Comparison of ENCODE assay signal across 8 mouse cellular contexts in the genomic region with DNA sequence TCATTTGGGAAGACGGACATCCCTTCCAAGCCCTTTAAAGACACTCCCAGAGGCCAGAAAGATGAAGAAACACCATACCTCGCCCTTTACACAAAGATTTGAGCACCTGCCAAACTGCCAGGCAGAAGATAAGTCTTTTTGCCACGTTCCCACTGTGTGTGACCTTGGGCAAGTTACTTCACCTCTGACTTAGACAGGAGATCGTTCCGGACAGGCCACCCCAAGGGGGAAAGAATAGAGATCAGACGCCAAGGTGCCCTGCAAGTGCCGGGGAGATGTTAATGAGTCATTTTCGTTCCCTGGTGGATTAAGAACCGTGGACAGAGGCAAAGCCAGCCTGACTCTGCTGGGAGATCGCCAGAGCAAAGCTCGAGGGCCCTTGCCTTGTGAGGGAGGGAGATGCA. TPM values are rescaled to one million over a fixed set of nuclear protein-coding genes. Genes with fewer than 3 reads are reported as not detected.
A peak's percentile ranks its signal among the peaks of the same experiment; 100 is the strongest.
DNase-seq lines count a peak whose midpoint lies in the region; ATAC-seq lines count a peak whose summit lies in the region.

No protein-coding gene starts in this region.

- H3K4me1 ChIP-seq in heart, embryonic 11.5 days (ENCODE audit: control insufficient read depth, insufficient read depth, low read length): peaks cover 15% of the 10 kb centered on the region
- H3K4me1 ChIP-seq in kidney, embryonic 15.5 days: peaks cover 43% of the 10 kb centered on the region

- peak overlapping the region; percentile 75 for H3K4me3 ChIP-seq in heart, embryonic 11.5 days (ENCODE audit: low read depth, low read length)
- peak overlapping the region; percentile 77 for H3K4me3 ChIP-seq in kidney, embryonic 15.5 days (replicated peaks)

- peaks cover 12% of the 10 kb centered on the region for H3K36me3 ChIP-seq in heart, embryonic 11.5 days (ENCODE audit: control insufficient read depth, insufficient read depth, low read length)
- peaks cover 33% of the 10 kb centered on the region for H3K36me3 ChIP-seq in kidney, embryonic 15.5 days

- 0% methylated on average over 11 of the region's 11 CpGs for WGBS in heart, embryonic 11.5 days (ENCODE audit: insufficient replicate concordance)
- WGBS in kidney, embryonic 15.5 days: 2% methylated on average over 11 of the region's 11 CpGs

- H3K9me3 ChIP-seq in heart, embryonic 11.5 days (replicated peaks; ENCODE audit: control insufficient read depth, low read length): no peaks in the 10 kb centered on the region
- no peaks in the 10 kb centered on the region for H3K9me3 ChIP-seq in kidney, embryonic 15.5 days (replicated peaks)

- peaks cover 6% of the 10 kb centered on the region; the same call in 1 of the 2 replicates for H3K27me3 ChIP-seq in heart, embryonic 11.5 days (ENCODE audit: control insufficient read depth, insufficient read depth, low read length)
- H3K27me3 ChIP-seq in kidney, embryonic 15.5 days: peaks cover 16% of the 10 kb centered on the region; the same call in 1 of the 2 replicates

- ATAC-seq in heart, embryonic 11.5 days (replicated peaks; ENCODE audit: insufficient number of reproducible peaks, low FRiP score, low TSS enrichment): no peak
- no peak for ATAC-seq in kidney, embryonic 15.5 days (replicated peaks; ENCODE audit: low FRiP score)
- peak; percentile 23; the same call in 1 of the 2 replicates for ATAC-seq in megakaryocyte progenitor cell, adult 5-6 weeks (replicated peaks; ENCODE audit: poor library complexity)

- no peak overlapping the region for H3K9ac ChIP-seq in heart, embryonic 11.5 days (ENCODE audit: low read depth, low read length)
- no peak overlapping the region for H3K9ac ChIP-seq in kidney, embryonic 15.5 days

- H3K4me2 ChIP-seq in heart, embryonic 11.5 days: peak overlapping the region; percentile 94
- peak overlapping the region; percentile 97 for H3K4me2 ChIP-seq in kidney, embryonic 15.5 days

- H3K27ac ChIP-seq in heart, embryonic 11.5 days (ENCODE audit: low read depth, low read length): 0 out of 2 replicates have a peak overlapping the region, but pooled peaks have one; percentile 2
- no peak overlapping the region for H3K27ac ChIP-seq in kidney, embryonic 15.5 days

- peak; percentile 66 for DNase-seq in testis, postnatal 10 days (ENCODE audit: low spot score)
- DNase-seq in testis, postnatal 14 days (ENCODE audit: low spot score): no peak
- peak; percentile 53 for DNase-seq in embryo, embryonic 10.5 days (ENCODE audit: low spot score)
- no peak for DNase-seq in frontal cortex, adult 2 months (ENCODE audit: extremely low spot score in 1 of 2, low spot score in 1 of 2)
- DNase-seq in right cerebral cortex, adult 2 months (ENCODE audit: low spot score in 2 of 2): no peak

RNA-seq across cellular contexts. Expression of gene Tbkbp1, which starts 0.7 kb away (rescaled TPM):
- polyA plus RNA-seq in heart, embryonic 11.5 days (2014; fragmentation: Nextera tagmentation; extraction: Ambion mirVana): 5.7 and 6.8 TPM in 2 replicates
- polyA plus RNA-seq in kidney, embryonic 15.5 days (2015; fragmentation: Nextera tagmentation; extraction: Ambion mirVana): 5.5 and 5.8 TPM in 2 replicates
- 3.6 and 4.1 TPM in 2 replicates for total RNA-seq in megakaryocyte progenitor cell, adult 5-6 weeks (2015)
- 2.5 and 5.8 TPM in 2 replicates for total RNA-seq in megakaryocyte progenitor cell, adult 5-6 weeks (2017)
- 51.1 and 62.2 TPM in 2 replicates for polyA plus RNA-seq in frontal cortex, adult 2 months (2012; rRNA removed)

RNA-seq across cellular contexts. Expression of gene Kpnb1, which starts 35.7 kb away (rescaled TPM):
- polyA plus RNA-seq in heart, embryonic 11.5 days (2014; fragmentation: Nextera tagmentation; extraction: Ambion mirVana): 61.2 and 63.6 TPM in 2 replicates
- 55.1 and 56.3 TPM in 2 replicates for polyA plus RNA-seq in kidney, embryonic 15.5 days (2015; fragmentation: Nextera tagmentation; extraction: Ambion mirVana)
- total RNA-seq in megakaryocyte progenitor cell, adult 5-6 weeks (2015): 156 and 175 TPM in 2 replicates
- 312 and 387 TPM in 2 replicates for total RNA-seq in megakaryocyte progenitor cell, adult 5-6 weeks (2017)
- 76.4 and 80.7 TPM in 2 replicates for polyA plus RNA-seq in frontal cortex, adult 2 months (2012; rRNA removed)

RNA-seq across cellular contexts. Expression of gene Tbx21, which starts 36.9 kb away (rescaled TPM):
- not detected in 2 replicates for polyA plus RNA-seq in heart, embryonic 11.5 days (2014; fragmentation: Nextera tagmentation; extraction: Ambion mirVana)
- 0.14 and 0.27 TPM in 2 replicates for polyA plus RNA-seq in kidney, embryonic 15.5 days (2015; fragmentation: Nextera tagmentation; extraction: Ambion mirVana)
- not detected in 2 replicates for total RNA-seq in megakaryocyte progenitor cell, adult 5-6 weeks (2015)
- not detected in 2 replicates for total RNA-seq in megakaryocyte progenitor cell, adult 5-6 weeks (2017)
- polyA plus RNA-seq in frontal cortex, adult 2 months (2012; rRNA removed): 9.7 and 10.1 TPM in 2 replicates

Comparison
In these comparisons a context has a peak if more than half of its experiments do, and no peak if none do; other contexts are left out.
1. DNase-seq: peak in testis, postnatal 10 days (single experiment) and embryo, embryonic 10.5 days (single experiment); none in testis, postnatal 14 days (single experiment), frontal cortex, adult 2 months (0 of 2) and right cerebral cortex, adult 2 months (0 of 2).